Mouse (Mus musculus): ENCODE measurements around the gene Asb10. TPM values are rescaled to one million over a fixed set of nuclear protein-coding genes. Genes with fewer than 3 reads are reported as not detected.
"Not testable (repeated sequence)": the region's sequence is repeated elsewhere in the genome, so short reads cannot be mapped to it uniquely, and the experiment has no call there.

Gene Asb10
- total RNA-seq (2021) = 10 to 100 TPM; 83.7 to 90.6 TPM
- long read RNA-seq, experiment 1, transcript Asb10-201 (6 exons, 2,327 nt) = major isoform, 32 of 77 reads
- long read RNA-seq, experiment 1, partial matches to known transcripts = 32 of 77 reads
- long read RNA-seq, experiment 1, other reads (novel, unspliced or antisense) = 13 of 77 reads
- long read RNA-seq, experiment 2, transcript Asb10-201 (6 exons, 2,327 nt) = major isoform, 15 of 42 reads
- long read RNA-seq, experiment 2, partial matches to known transcripts = 2 of 42 reads
- long read RNA-seq, experiment 2, other reads (novel, unspliced or antisense) = 25 of 42 reads

- DNase-seq = peak; percentile 87 to 88
Measured at GRCm38 (mm10) chr5:24540387-24541143, at the start of gene Asb10. Asb10 (minus strand) TSS chr5:24540978.

GRCm38 (mm10) chr5:24589511-24590500 is 49.0 kb upstream of the Asb10 start:
- no peak for DNase-seq

- no peak for DNase-seq
Measured at GRCm38 (mm10) chr5:24587200-24587577, 46.4 kb upstream of the Asb10 start.

GRCm38 (mm10) chr5:24586547-24587199 is 45.9 kb upstream of the Asb10 start, which contains the start of gene Chpf2:
Chpf2 (plus strand) TSS chr5:24586741.
- peak; percentile 87 to 89 for DNase-seq

- DNase-seq = no peak
Measured at GRCm38 (mm10) chr5:24586106-24586505, 45.3 kb upstream of the Asb10 start.

GRCm38 (mm10) chr5:24578109-24578963 is 37.6 kb upstream of the Asb10 start:
- no peak for DNase-seq

GRCm38 (mm10) chr5:24577183-24577929 is 36.6 kb upstream of the Asb10 start, which contains the start of gene Abcf2:
Abcf2 (minus strand) TSS chr5:24577467.
- peak; percentile 100 for DNase-seq

- no peak for DNase-seq
Measured at GRCm38 (mm10) chr5:24576801-24577182, 36.0 kb upstream of the Asb10 start.

GRCm38 (mm10) chr5:24575948-24576347 is 35.2 kb upstream of the Asb10 start:
- no peak for DNase-seq

- DNase-seq = no peak
Measured at GRCm38 (mm10) chr5:24556709-24557108, 15.9 kb upstream of the Asb10 start, which contains the start of gene 4931409K22Rik. 4931409K22Rik (minus strand) TSS chr5:24556809.

- DNase-seq = not testable (repeated sequence)
Measured at GRCm38 (mm10) chr5:24555335-24555734, 14.6 kb upstream of the Asb10 start.

GRCm38 (mm10) chr5:24553621-24554244 is 13.0 kb upstream of the Asb10 start:
- no peak for DNase-seq

- no peak for DNase-seq
Measured at GRCm38 (mm10) chr5:24551317-24551688, 10.5 kb upstream of the Asb10 start.

GRCm38 (mm10) chr5:24550598-24551316 is 10.0 kb upstream of the Asb10 start:
- peak in 1 of 2 experiments; percentile 30 for DNase-seq

GRCm38 (mm10) chr5:24542643-24543042 is 1.9 kb upstream of the Asb10 start:
- DNase-seq = peak in 1 of 2 experiments; percentile 34

GRCm38 (mm10) chr5:24541144-24541569 is 379 bp upstream of the Asb10 start:
- DNase-seq = peak; percentile 18 to 50

- DNase-seq = no peak
Measured at GRCm38 (mm10) chr5:24539571-24540296, 1.0 kb downstream of the Asb10 start.

- peak in 1 of 2 experiments; percentile 31 for DNase-seq
Measured at GRCm38 (mm10) chr5:24537618-24538017, 3.2 kb downstream of the Asb10 start.

Data from heart, adult 18-20 months (tissue).